Mouse (Mus musculus): ENCODE measurements around the gene Olfr632. TPM values are rescaled to one million over a fixed set of nuclear protein-coding genes. Genes with fewer than 3 reads are reported as not detected.

Olfr632 gene
- not detected for total RNA-seq (2023)

DNA sequence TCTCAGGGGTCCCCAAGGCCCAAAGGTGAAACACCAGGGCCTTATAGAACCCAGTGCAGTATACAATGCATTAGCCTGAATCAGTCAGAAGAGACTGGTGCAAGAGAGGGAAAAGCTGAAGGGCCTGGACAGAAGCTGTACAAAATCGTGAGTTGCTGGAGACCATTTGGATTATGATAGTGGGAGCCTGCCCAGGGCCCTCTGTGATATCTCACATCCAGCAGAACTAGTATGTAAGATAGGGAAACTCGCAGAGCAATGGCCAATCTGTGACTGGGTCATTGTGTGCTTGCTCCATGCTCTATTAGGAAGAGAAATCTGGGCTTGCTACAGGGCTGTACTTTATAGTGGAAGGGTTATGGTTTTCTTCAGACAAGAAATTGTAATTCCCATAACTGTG, at the start of gene Olfr632:
TSS of gene Olfr632 (plus strand) at position 84 of the 400 bp plus-strand sequence.

DNA sequence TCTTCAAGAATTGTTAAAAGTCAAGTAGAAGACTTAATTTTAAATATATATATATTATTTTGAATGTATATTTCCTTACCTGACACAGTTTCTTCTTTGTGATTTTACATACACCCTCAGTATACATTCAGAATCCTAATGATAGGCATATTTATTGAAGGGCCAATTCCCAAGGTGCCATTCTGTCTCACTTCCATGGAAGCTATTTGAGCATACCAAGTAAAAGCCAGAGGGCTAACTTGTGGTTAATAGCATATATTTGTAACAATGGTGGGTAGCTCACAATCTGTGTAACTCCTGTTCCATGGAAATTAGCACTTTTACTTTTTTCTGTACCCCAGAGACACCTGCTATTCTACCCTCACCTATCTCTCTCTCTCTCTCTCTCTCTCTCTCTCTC, 48.0 kb upstream of the Olfr632 start, which contains the start of gene Olfr66:
TSS of gene Olfr66 (minus strand) at position 101 of the 400 bp plus-strand sequence.

GRCm38 (mm10) chr7:103894385-103894784, 39.8 kb upstream of the Olfr632 start, which contains the start of gene Olfr64:
Olfr64 (minus strand) TSS chr7:103894485.

DNA sequence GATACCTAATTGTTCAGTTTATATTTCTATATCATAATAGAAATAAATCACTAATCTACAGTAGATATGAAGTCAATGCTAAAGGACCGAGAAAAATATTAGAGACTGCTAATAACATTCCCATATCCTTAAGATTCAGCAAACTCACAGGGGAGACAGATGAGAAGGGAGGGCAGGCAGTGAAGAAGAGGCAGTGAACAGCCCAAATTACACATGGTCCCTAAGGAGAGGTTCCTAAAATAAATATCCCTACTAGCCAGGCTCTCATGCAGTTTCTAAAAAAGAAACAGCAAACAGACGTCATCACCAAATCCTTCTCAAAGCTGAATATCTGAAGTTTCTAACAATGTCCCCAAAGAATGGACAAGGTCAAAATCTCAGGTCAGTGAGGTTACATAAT, 31.0 kb upstream of the Olfr632 start, which contains the start of gene Olfr65:
TSS of gene Olfr65 (plus strand) at position 301 of the 400 bp plus-strand sequence.

GRCm38 (mm10) chr7:103928525-103928924, 5.6 kb upstream of the Olfr632 start, which contains the start of gene Olfr631:
Olfr631 (plus strand) TSS chr7:103928825.

GRCm38 (mm10) chr7:103944137-103944536, 10.0 kb downstream of the Olfr632 start, which contains the start of gene Olfr633:
Olfr633 (plus strand) TSS chr7:103944437.

DNA sequence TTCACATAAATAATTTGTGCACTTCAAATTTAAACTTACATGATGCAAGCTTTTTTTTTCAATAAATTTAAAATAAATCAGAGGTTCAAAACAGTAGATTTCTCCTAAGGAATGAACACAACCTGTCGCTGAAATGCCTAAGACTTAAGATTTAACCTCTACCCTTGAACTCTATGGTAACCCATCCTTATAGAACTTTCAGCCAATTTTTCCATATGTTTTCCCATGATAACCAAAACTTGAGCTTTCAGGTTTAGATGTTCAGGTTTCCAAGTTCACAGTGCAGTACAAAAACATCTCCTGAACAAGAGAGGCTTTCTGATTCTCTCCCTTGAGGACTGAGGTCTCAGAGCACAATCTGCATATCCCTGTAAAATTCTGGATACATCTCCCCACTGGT, 36.7 kb downstream of the Olfr632 start, which contains the start of gene Olfr635:
TSS of gene Olfr635 (plus strand) at position 301 of the 400 bp plus-strand sequence.

Other genes starting within 250 kb of the Olfr632 start
- gene Olfr243, start 219.7 kb upstream of the Olfr632 start, total RNA-seq (2023): not detected
- not detected for gene Olfr628, start 204.0 kb upstream of the Olfr632 start, total RNA-seq (2023)
- gene Olfr629, start 189.4 kb upstream of the Olfr632 start, total RNA-seq (2023): not detected
- not detected for gene Olfr630, start 177.0 kb upstream of the Olfr632 start, total RNA-seq (2023)
- not detected for gene Olfr69, start 162.8 kb upstream of the Olfr632 start, total RNA-seq (2023)
- not detected for gene Olfr68, start 154.6 kb upstream of the Olfr632 start, total RNA-seq (2023)
- not detected for gene Olfr67, start 142.5 kb upstream of the Olfr632 start, total RNA-seq (2023)
- 328 TPM for gene Hbb-bt, start 120.4 kb upstream of the Olfr632 start, total RNA-seq (2023)
- gene Hbb-bs, start 106.3 kb upstream of the Olfr632 start, total RNA-seq (2023): 2,192 TPM
- not detected for gene Hbb-bh2, start 93.8 kb upstream of the Olfr632 start, total RNA-seq (2023)
- not detected for gene Hbb-bh1, start 91.2 kb upstream of the Olfr632 start, total RNA-seq (2023)
- gene Hbb-y, start 81.1 kb upstream of the Olfr632 start, total RNA-seq (2023): not detected
- gene Olfr66, start 48.1 kb upstream of the Olfr632 start, total RNA-seq (2023): not detected
- not detected for gene Olfr64, start 39.9 kb upstream of the Olfr632 start, total RNA-seq (2023)
- not detected for gene Olfr65, start 30.9 kb upstream of the Olfr632 start, total RNA-seq (2023)
- not detected for gene Olfr631, start 5.5 kb upstream of the Olfr632 start, total RNA-seq (2023)
- not detected for gene Olfr633, start 10.1 kb downstream of the Olfr632 start, total RNA-seq (2023)
- not detected for gene Olfr635, start 36.8 kb downstream of the Olfr632 start, total RNA-seq (2023)
- gene Olfr638, start 64.4 kb downstream of the Olfr632 start, total RNA-seq (2023): not detected
- gene Olfr639, start 83.0 kb downstream of the Olfr632 start, total RNA-seq (2023): not detected
- gene Olfr640, start 91.2 kb downstream of the Olfr632 start, total RNA-seq (2023): not detected
- gene Olfr641, start 101.1 kb downstream of the Olfr632 start, total RNA-seq (2023): not detected
- not detected for gene Olfr642, start 118.3 kb downstream of the Olfr632 start, total RNA-seq (2023)
- not detected for gene 4930516K23Rik, start 127.1 kb downstream of the Olfr632 start, total RNA-seq (2023)
- not detected for gene Olfr644, start 137.5 kb downstream of the Olfr632 start, total RNA-seq (2023)
- not detected for gene Olfr645, start 151.1 kb downstream of the Olfr632 start, total RNA-seq (2023)
- gene Olfr646, start 170.5 kb downstream of the Olfr632 start, total RNA-seq (2023): not detected
- gene Ubqln5, start 195.5 kb downstream of the Olfr632 start, total RNA-seq (2023): not detected
- not detected for gene Olfr643, start 203.1 kb downstream of the Olfr632 start, total RNA-seq (2023)
- not detected for gene Ubqln3, start 208.9 kb downstream of the Olfr632 start, total RNA-seq (2023)
- gene Ubqlnl, start 216.2 kb downstream of the Olfr632 start, total RNA-seq (2023): not detected
- not detected for gene Olfm5, start 230.5 kb downstream of the Olfr632 start, total RNA-seq (2023)
- not detected for gene Olfr648, start 249.0 kb downstream of the Olfr632 start, total RNA-seq (2023)

Data from CD8-positive naive resting alpha-beta T cell, adult 57 days (primary cell).